Mouse (Mus musculus): ENCODE data around the gene Tbc1d10b.

DNA sequence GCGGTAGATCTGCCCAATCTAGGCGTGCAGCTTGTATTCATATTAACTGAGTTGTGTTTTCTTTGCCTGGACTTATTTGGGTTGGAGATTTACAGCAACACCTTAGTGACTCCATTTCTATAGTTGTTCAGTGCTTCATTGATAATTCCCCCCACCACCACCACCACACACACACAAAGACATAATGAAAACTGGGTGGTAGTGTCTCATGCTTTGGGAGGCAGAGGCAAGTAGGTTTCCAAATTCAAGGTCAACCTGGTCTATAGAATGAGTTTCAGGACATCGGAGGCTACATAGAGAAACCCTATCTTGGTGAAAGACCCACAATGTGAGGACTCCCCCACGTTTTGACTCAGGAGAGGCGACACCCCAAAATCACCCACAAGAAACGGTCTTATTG is 16.3 kb upstream of the Tbc1d10b start:
- no peak for TF ChIP-seq HCFC1 (IDR thresholded peaks at IDR 0.05; ENCODE audit: low read depth, low read length)
- no peak for TF ChIP-seq CTCF (conservative IDR thresholded peaks at IDR 0.05 in 1 of 2, IDR thresholded peaks at IDR 0.05 in 1 of 2; ENCODE audit: low read depth in 2 of 2, low read length in 2 of 2)
- no peak for TF ChIP-seq POLR2A (IDR thresholded peaks at IDR 0.05; ENCODE audit: low read depth, low read length)
- no peak for TF ChIP-seq MAX (IDR thresholded peaks at IDR 0.05; ENCODE audit: low read length)
- TF ChIP-seq JUND (conservative IDR thresholded peaks at IDR 0.05; ENCODE audit: low read depth, low read length) = no peak
- TF ChIP-seq TCF12 (IDR thresholded peaks at IDR 0.05; ENCODE audit: low read depth, low read length) = no peak
- no peak for TF ChIP-seq MEF2A (IDR thresholded peaks at IDR 0.05; ENCODE audit: borderline replicate concordance, low read depth, low read length)
- no peak for TF ChIP-seq ZC3H11A (IDR thresholded peaks at IDR 0.05; ENCODE audit: low read depth, low read length)
- no peak for TF ChIP-seq MAFK (IDR thresholded peaks at IDR 0.05; ENCODE audit: insufficient replicate concordance, low read length)
- no peak for TF ChIP-seq USF2 (conservative IDR thresholded peaks at IDR 0.05; ENCODE audit: low read depth, low read length)
